10 mouse cellular contexts compared by ENCODE assay signal in genomic region chr9:32699391-32699841, GRCm38 (mm10).
DNase-seq lines count a peak whose midpoint lies in the region; ATAC-seq and TF ChIP-seq lines count a peak whose summit lies in the region.
"Had no signal": no experiment of that assay in that cellular context is flagged by ENCODE, and none has a peak within 500 bp of the region (broad histone marks: within the 10 kb centered on the region; RNA-seq: fewer than 3 reads in every experiment).

No protein-coding gene starts in this region.

- no peaks in the 10 kb centered on the region for H3K9me3 ChIP-seq in lung, embryonic 14.5 days (ENCODE audit: low read depth, low read length)
- H3K9me3 ChIP-seq in intestine, embryonic 16.5 days (ENCODE audit: control insufficient read depth, low read length): no peaks in the 10 kb centered on the region
- H3K9me3 ChIP-seq in stomach, embryonic 15.5 days: no peaks in the 10 kb centered on the region

- peak overlapping the region; percentile 42; the same call in 1 of the 2 replicates for H3K27ac ChIP-seq in lung, embryonic 14.5 days (ENCODE audit: low read depth)
- H3K27ac ChIP-seq in embryonic fibroblast, embryonic 13.5 days (ENCODE audit: insufficient read depth, low read length): no peak overlapping the region; the same call in 1 of the 2 replicates
- H3K27ac ChIP-seq in intestine, embryonic 16.5 days (ENCODE audit: low read length): no peak overlapping the region
- H3K27ac ChIP-seq in stomach, embryonic 15.5 days: no peak overlapping the region

- H3K4me3 ChIP-seq in lung, embryonic 14.5 days (ENCODE audit: low read depth, low read length): peak overlapping the region; percentile 20
- peak overlapping the region; percentile 41 for H3K4me3 ChIP-seq in embryonic fibroblast, embryonic 13.5 days (ENCODE audit: insufficient read depth, low read length)
- peak overlapping the region; percentile 28 for H3K4me3 ChIP-seq in intestine, embryonic 16.5 days (ENCODE audit: low read length)
- H3K4me3 ChIP-seq in stomach, embryonic 15.5 days (replicated peaks): peak overlapping the region; percentile 6; the same call in 1 of the 2 replicates

- peaks cover 26% of the 10 kb centered on the region for H3K4me1 ChIP-seq in lung, embryonic 14.5 days (ENCODE audit: insufficient read depth)
- peaks cover 33% of the 10 kb centered on the region for H3K4me1 ChIP-seq in embryonic fibroblast, embryonic 13.5 days (ENCODE audit: control insufficient read depth, insufficient read depth, low read length)
- H3K4me1 ChIP-seq in intestine, embryonic 16.5 days (ENCODE audit: control insufficient read depth, insufficient read depth, low read length): peaks cover 28% of the 10 kb centered on the region
- H3K4me1 ChIP-seq in stomach, embryonic 15.5 days: peaks cover 12% of the 10 kb centered on the region; the same call in 1 of the 2 replicates

- no peak for ATAC-seq in lung, embryonic 14.5 days (ENCODE audit: insufficient read depth)
- ATAC-seq in intestine, embryonic 16.5 days: no peak
- no peak for ATAC-seq in stomach, embryonic 15.5 days (ENCODE audit: insufficient read depth, low FRiP score, low read depth)

- H3K36me3 ChIP-seq in lung, embryonic 14.5 days (ENCODE audit: insufficient read depth): no peaks in the 10 kb centered on the region
- no peaks in the 10 kb centered on the region for H3K36me3 ChIP-seq in intestine, embryonic 16.5 days (ENCODE audit: control insufficient read depth, insufficient read depth, low read length)
- H3K36me3 ChIP-seq in stomach, embryonic 15.5 days: no peaks in the 10 kb centered on the region

- WGBS in lung, embryonic 14.5 days: 51% methylated on average over 8 of the region's 8 CpGs
- 54% methylated on average over 8 of the region's 8 CpGs for whole genome bisulfite sequencing in intestine, embryonic 16.5 days
- 63% methylated on average over 8 of the region's 8 CpGs for WGBS in stomach, embryonic 15.5 days

- TF ChIP-seq CTCF in lung, embryonic 14.5 days (IDR thresholded peaks at IDR 0.05; ENCODE audit: low read depth): no peak
- TF ChIP-seq CTCF in embryonic fibroblast, embryonic 13.5 days (IDR thresholded peaks at IDR 0.05; ENCODE audit: borderline replicate concordance, insufficient read depth, low read length): no peak

- no peak for DNase-seq in lung, embryonic 14.5 days
- no peak for DNase-seq in lung, postnatal 14 days
- no peak for DNase-seq in left cerebral cortex, adult 18-20 months (ENCODE audit: low spot score in 2 of 2)
- DNase-seq in urinary bladder, postnatal 14 days (ENCODE audit: low spot score): no peak
- DNase-seq: cerebellum, postnatal 25 days; kidney, adult 18-20 months; midbrain, embryonic 14.5 days had no signal

- no peaks in the 10 kb centered on the region for H3K27me3 ChIP-seq in lung, embryonic 14.5 days (ENCODE audit: insufficient read depth, low read length)
- no peaks in the 10 kb centered on the region for H3K27me3 ChIP-seq in intestine, embryonic 16.5 days (replicated peaks; ENCODE audit: control insufficient read depth, insufficient read depth, low read length)
- H3K27me3 ChIP-seq in stomach, embryonic 15.5 days (replicated peaks): no peaks in the 10 kb centered on the region

- no peak for TF ChIP-seq POLR2A in embryonic fibroblast, embryonic 13.5 days (IDR thresholded peaks at IDR 0.05; ENCODE audit: low read depth, low read length)

- peak overlapping the region; percentile 59 for H3K4me2 ChIP-seq in lung, embryonic 14.5 days
- peak overlapping the region; percentile 53 for H3K4me2 ChIP-seq in intestine, embryonic 16.5 days (ENCODE audit: low read depth, low read length)
- H3K4me2 ChIP-seq in stomach, embryonic 15.5 days: peak overlapping the region; percentile 37

- peak overlapping the region; percentile 39 for H3K9ac ChIP-seq in lung, embryonic 14.5 days
- peak overlapping the region; percentile 31; the same call in 1 of the 2 replicates for H3K9ac ChIP-seq in intestine, embryonic 16.5 days (ENCODE audit: low read depth, low read length)
- no peak overlapping the region for H3K9ac ChIP-seq in stomach, embryonic 15.5 days
